Mouse (Mus musculus): Measurements from ENCODE around the gene Wnt2.

GRCm38 (mm10) chr6:18029746-18030656, at the start of gene Wnt2:
- TF ChIP-seq ZNF384 (IDR thresholded peaks at IDR 0.05; ENCODE audit: low read depth, low read length), result no peak
- TF ChIP-seq POLR2A (IDR thresholded peaks at IDR 0.05; ENCODE audit: control insufficient read depth in 1 of 2, insufficient read depth in 1 of 2, low read depth in 1 of 2, low read length in 2 of 2, poor library complexity in 1 of 2), result no peak
- TF ChIP-seq CTCF (IDR thresholded peaks at IDR 0.05 in 2 of 3, conservative IDR thresholded peaks at IDR 0.05 in 1 of 3; ENCODE audit: control insufficient read depth in 1 of 3, insufficient read depth in 1 of 3, low read depth in 2 of 3, low read length in 3 of 3, poor library complexity in 1 of 3, severe bottlenecking in 1 of 3), result no peak
- TF ChIP-seq TCF12 (IDR thresholded peaks at IDR 0.05; ENCODE audit: low read depth, low read length), result no peak
- no peak for TF ChIP-seq POLR2AphosphoS5 (IDR thresholded peaks at IDR 0.05; ENCODE audit: borderline replicate concordance, low read depth, low read length)
- no peak for TF ChIP-seq CHD2 (IDR thresholded peaks at IDR 0.05; ENCODE audit: low read length)
- no peak for TF ChIP-seq MAFK (IDR thresholded peaks at IDR 0.05; ENCODE audit: borderline replicate concordance, low read depth, low read length)
